Mouse (Mus musculus): ENCODE data around the gene Gng3. TPM values are rescaled to one million over a fixed set of nuclear protein-coding genes. Genes with fewer than 3 reads are reported as not detected.

The Gng3 gene
- polyA plus RNA-seq, 1 experiment: 0.83 TPM

DNA sequence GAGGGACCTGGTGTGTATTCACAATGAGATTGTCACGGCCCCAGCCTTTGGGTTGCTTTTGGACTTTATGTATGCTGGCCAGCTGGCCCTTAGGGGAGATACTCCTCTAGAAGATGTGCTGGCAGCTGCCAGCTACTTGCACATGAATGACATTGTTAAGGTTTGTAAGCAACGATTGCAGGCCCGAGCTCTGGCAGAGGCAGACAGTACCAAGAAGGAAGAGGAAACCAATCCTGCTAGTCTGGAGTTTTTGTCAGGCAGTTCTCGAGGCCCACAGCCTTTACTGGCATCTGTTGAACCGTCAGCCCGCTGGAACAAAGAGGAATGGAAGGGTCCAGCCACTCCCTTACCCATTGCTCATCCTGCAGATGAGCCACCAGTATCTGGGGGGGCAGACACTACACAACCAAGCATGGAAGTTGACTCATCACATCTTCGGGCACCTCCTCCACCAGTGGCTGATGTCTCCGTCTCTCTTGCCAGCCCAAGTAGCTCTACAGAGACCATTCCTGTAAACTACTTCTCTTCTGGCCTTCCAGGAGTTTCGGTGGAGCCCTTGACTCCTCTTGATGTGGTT, 35.7 kb downstream of the Gng3 start:
- no peaks in the 10 kb centered on the region; the same call in 1 of the 2 replicates for H3K4me1 ChIP-seq (ENCODE audit: control insufficient read depth, insufficient read depth, low read length)
- no peak for TF ChIP-seq POLR2A (IDR thresholded peaks at IDR 0.05; ENCODE audit: low read depth, low read length)
- no peak for TF ChIP-seq CTCF (conservative IDR thresholded peaks at IDR 0.05; ENCODE audit: insufficient read depth, insufficient read length, low read depth, low read length)
- H3K27ac ChIP-seq (ENCODE audit: insufficient read depth, low read depth, low read length): no peak overlapping the region
- H3K4me3 ChIP-seq (ENCODE audit: insufficient read depth, low read depth, low read length): no peak overlapping the region
- H3K36me3 ChIP-seq (ENCODE audit: control insufficient read depth, insufficient read depth, low read length): no peaks in the 10 kb centered on the region
- DNase-seq: no peak
- H3K27me3 ChIP-seq (replicated peaks; ENCODE audit: control insufficient read depth, insufficient read depth, low read length): no peaks in the 10 kb centered on the region
- 92% methylated on average over 9 of the region's 9 CpGs for WGBS

DNA sequence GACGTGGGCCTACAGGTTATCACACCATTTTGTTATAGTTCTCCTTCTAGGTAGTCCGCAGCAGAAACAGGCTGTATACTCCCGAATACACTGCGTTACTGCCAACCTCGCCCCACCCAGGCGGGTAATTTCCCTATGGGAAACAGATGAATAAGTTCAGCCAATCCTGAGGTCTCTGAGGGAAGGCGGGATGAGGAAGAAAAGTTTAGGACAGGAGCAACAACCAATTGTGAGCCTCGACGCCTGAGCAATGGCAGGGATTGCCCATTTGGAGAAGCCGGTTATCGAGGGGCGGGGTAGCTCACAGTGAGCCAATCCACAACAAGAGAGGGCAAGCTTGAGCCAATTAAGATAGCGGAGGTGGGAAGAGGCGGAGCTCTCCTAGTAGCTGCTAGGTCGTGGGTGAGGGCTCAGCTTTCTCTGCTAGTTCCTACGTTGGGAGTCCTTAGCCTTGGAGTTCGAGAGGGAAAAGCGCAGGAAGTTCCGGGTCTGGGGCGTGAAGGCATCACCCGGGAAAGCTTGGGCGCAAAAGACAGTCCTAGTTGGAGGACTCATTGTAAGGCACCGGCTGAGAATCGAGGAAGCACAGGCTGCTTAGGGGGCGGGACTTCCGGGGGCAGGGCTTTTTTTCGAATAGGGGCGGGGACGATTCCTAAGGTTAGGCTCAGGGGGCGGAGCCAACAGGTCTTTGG, 36.7 kb downstream of the Gng3 start, which contains the start of gene Zbtb3:
Zbtb3 (plus strand) TSS at position 426 of the 692 bp plus-strand sequence.
- peak within 1 kb of the TSS; percentile 55 for H3K4me3 ChIP-seq (ENCODE audit: insufficient read depth, low read depth, low read length)
- peak within 1 kb of the TSS; percentile 40; the same call in 1 of the 2 replicates for H3K27ac ChIP-seq (ENCODE audit: insufficient read depth, low read depth, low read length)
- peak; percentile 99 for DNase-seq
- H3K27me3 ChIP-seq (replicated peaks; ENCODE audit: control insufficient read depth, insufficient read depth, low read length): no peaks in the 10 kb centered on the region
- WGBS: under 1% methylated on average over 30 of the region's 30 CpGs
- no peaks in the 10 kb centered on the region; the same call in 1 of the 2 replicates for H3K4me1 ChIP-seq (ENCODE audit: control insufficient read depth, insufficient read depth, low read length)
- no peaks in the 10 kb centered on the region for H3K36me3 ChIP-seq (ENCODE audit: control insufficient read depth, insufficient read depth, low read length)
- TF ChIP-seq POLR2A (IDR thresholded peaks at IDR 0.05; ENCODE audit: low read depth, low read length) (no peak), CTCF (conservative IDR thresholded peaks at IDR 0.05; ENCODE audit: insufficient read depth, insufficient read length, low read depth, low read length) (no peak)

DNA sequence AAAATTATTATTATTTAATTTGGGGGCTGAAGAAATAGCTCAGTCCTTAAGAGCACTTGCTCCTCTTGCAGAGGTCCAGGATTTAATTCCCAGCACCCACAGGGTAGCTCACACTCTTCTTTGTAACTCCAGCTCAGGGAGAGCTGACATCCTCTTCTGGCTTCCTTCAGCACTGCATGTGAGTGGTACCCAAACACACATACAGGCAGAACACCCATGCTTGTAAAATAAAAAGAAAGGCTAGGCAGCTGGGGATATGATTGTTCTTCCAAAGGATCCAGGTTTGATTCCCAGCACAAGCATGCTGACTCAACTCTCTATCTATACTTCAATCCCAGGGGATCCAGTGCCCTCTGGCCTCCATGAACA, 40.1 kb downstream of the Gng3 start:
- Histone ChIP-seq H3K4me1 (ENCODE audit: control insufficient read depth, insufficient read depth, low read length) (no peaks in the 10 kb centered on the region; the same call in 1 of the 2 replicates), H3K36me3 (ENCODE audit: control insufficient read depth, insufficient read depth, low read length) (no peaks in the 10 kb centered on the region), H3K4me3 (ENCODE audit: insufficient read depth, low read depth, low read length) (no peak overlapping the region), H3K27ac (ENCODE audit: insufficient read depth, low read depth, low read length) (no peak overlapping the region; the same call in 1 of the 2 replicates), H3K27me3 (replicated peaks; ENCODE audit: control insufficient read depth, insufficient read depth, low read length) (no peaks in the 10 kb centered on the region)
- no peak for DNase-seq
- TF ChIP-seq CTCF (conservative IDR thresholded peaks at IDR 0.05; ENCODE audit: insufficient read depth, insufficient read length, low read depth, low read length) (no peak), POLR2A (IDR thresholded peaks at IDR 0.05; ENCODE audit: low read depth, low read length) (no peak)

DNA sequence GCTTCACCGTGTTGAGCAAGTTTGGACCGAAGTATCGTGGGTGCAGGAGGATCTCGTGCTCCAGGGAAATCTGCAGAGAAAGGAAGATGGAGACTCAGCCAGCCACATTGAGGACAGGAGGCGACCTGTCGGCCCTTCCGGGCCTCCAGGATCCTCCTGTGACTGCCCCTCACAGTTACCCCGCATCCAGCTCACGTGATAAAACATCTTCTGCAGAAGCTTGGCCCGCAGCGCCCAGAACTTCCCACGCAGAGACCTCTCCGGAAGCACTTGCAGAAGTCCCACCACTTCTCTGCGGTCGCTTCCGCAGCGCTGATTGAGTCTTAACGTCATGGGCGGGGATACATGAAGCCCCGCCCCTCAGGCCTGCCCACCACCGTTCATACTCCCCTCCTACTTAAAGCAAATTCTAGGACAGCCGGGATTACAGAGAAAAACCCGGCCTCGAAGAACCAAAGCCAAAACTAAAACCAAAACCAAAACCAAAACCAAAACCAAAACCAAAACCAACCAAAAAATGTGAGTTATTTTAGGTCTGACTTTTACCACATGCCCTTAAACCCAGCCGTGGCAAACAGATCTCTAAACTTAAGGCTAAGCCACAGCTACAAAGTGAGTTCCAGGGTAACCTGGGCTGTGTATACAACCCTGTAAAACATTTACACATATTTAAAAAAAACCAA, 40.6 kb downstream of the Gng3 start, which contains the start of gene Polr2g:
Polr2g (minus strand) TSS at position 314 of the 683 bp plus-strand sequence.
- H3K36me3 ChIP-seq (ENCODE audit: control insufficient read depth, insufficient read depth, low read length): no peaks in the 10 kb centered on the region
- H3K4me1 ChIP-seq (ENCODE audit: control insufficient read depth, insufficient read depth, low read length): no peaks in the 10 kb centered on the region; the same call in 1 of the 2 replicates
- H3K4me3 ChIP-seq (ENCODE audit: insufficient read depth, low read depth, low read length): peak within 1 kb of the TSS; percentile 85
- no peak for TF ChIP-seq CTCF (conservative IDR thresholded peaks at IDR 0.05; ENCODE audit: insufficient read depth, insufficient read length, low read depth, low read length)
- peak; percentile 73 for TF ChIP-seq POLR2A (IDR thresholded peaks at IDR 0.05; ENCODE audit: low read depth, low read length)
- H3K27me3 ChIP-seq (replicated peaks; ENCODE audit: control insufficient read depth, insufficient read depth, low read length): no peaks in the 10 kb centered on the region
- DNase-seq: peak; percentile 96
- under 1% methylated on average over 25 of the region's 25 CpGs for WGBS
- H3K27ac ChIP-seq (ENCODE audit: insufficient read depth, low read depth, low read length): peak within 1 kb of the TSS; percentile 37

DNA sequence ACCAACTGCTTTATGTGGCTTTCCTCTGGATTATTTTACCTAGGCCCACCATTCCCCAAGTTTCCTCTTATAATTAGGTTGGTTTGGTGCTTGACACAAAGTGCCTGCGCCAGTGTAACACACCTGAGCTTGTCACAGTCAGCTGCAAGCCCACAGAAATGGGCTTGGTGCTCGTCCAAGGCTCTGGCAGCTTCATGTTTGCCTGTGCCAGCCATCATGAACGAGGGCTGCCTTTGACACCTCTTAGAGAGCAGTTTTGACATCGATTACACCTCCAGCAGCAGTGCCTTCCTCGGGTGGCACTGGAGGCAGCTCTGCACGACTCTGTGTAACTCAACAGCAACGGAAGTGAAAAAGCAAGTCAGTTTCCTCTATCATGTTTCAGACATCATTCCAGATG, 48.8 kb downstream of the Gng3 start:
- no peak overlapping the region for H3K4me3 ChIP-seq (ENCODE audit: insufficient read depth, low read depth, low read length)
- no peak for DNase-seq
- H3K27ac ChIP-seq (ENCODE audit: insufficient read depth, low read depth, low read length): no peak overlapping the region
- H3K27me3 ChIP-seq (replicated peaks; ENCODE audit: control insufficient read depth, insufficient read depth, low read length): no peaks in the 10 kb centered on the region
- WGBS: 75% methylated on average over 7 of the region's 7 CpGs
- no peaks in the 10 kb centered on the region for H3K4me1 ChIP-seq (ENCODE audit: control insufficient read depth, insufficient read depth, low read length)
- no peak for TF ChIP-seq CTCF (conservative IDR thresholded peaks at IDR 0.05; ENCODE audit: insufficient read depth, insufficient read length, low read depth, low read length)
- no peak for TF ChIP-seq POLR2A (IDR thresholded peaks at IDR 0.05; ENCODE audit: low read depth, low read length)
- no peaks in the 10 kb centered on the region for H3K36me3 ChIP-seq (ENCODE audit: control insufficient read depth, insufficient read depth, low read length)

DNA sequence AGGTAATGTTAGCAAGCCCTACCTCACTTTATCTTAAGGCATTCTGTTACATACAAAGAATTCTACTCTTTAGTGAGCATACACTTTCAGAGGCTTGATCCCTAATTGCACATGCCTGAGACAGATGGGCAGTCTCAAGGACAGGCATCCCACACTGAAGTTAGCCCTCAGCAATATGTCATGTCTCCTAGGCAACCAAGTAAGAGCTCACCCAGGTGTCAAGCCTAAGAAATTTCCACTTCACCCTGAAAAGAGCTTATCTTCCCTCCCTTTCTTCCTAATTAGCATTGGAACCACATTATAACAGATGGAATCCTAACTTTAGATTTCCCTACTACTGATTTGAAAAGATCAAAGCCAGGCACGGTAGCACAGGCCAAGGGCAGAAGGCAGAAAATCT, 49.8 kb downstream of the Gng3 start:
- 49% methylated on average over 1 of the region's 1 CpGs for WGBS
- Histone ChIP-seq H3K27me3 (replicated peaks; ENCODE audit: control insufficient read depth, insufficient read depth, low read length) (no peaks in the 10 kb centered on the region), H3K4me1 (ENCODE audit: control insufficient read depth, insufficient read depth, low read length) (no peaks in the 10 kb centered on the region), H3K36me3 (ENCODE audit: control insufficient read depth, insufficient read depth, low read length) (no peaks in the 10 kb centered on the region), H3K4me3 (ENCODE audit: insufficient read depth, low read depth, low read length) (no peak overlapping the region), H3K27ac (ENCODE audit: insufficient read depth, low read depth, low read length) (no peak overlapping the region)
- TF ChIP-seq POLR2A (IDR thresholded peaks at IDR 0.05; ENCODE audit: low read depth, low read length): no peak
- no peak for TF ChIP-seq CTCF (conservative IDR thresholded peaks at IDR 0.05; ENCODE audit: insufficient read depth, insufficient read length, low read depth, low read length)
- no peak for DNase-seq

DNA sequence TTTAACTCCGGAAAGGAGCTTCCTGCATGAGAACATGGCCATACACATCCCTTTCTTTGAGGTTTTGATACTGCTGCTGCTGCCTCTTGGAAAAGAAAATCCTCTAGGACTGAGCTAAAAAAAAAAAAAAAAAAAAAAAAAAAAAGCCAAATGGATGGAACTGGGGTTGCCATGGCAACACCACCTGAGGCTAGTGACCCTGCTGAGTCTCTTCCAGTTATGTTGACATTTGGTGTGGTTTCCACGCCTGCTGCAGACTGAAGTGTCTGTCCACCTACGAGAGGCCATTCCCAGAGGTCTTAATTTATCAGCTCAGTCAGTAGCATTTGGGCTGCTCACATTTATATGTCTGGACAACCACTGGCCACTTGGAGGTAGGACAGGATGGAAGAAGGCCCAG, 50.5 kb downstream of the Gng3 start:
- no peaks in the 10 kb centered on the region for H3K27me3 ChIP-seq (replicated peaks; ENCODE audit: control insufficient read depth, insufficient read depth, low read length)
- H3K4me3 ChIP-seq (ENCODE audit: insufficient read depth, low read depth, low read length): no peak overlapping the region
- DNase-seq: no peak
- H3K27ac ChIP-seq (ENCODE audit: insufficient read depth, low read depth, low read length): no peak overlapping the region
- no peak for TF ChIP-seq POLR2A (IDR thresholded peaks at IDR 0.05; ENCODE audit: low read depth, low read length)
- TF ChIP-seq CTCF (conservative IDR thresholded peaks at IDR 0.05; ENCODE audit: insufficient read depth, insufficient read length, low read depth, low read length): no peak
- no peaks in the 10 kb centered on the region for H3K4me1 ChIP-seq (ENCODE audit: control insufficient read depth, insufficient read depth, low read length)
- no peaks in the 10 kb centered on the region for H3K36me3 ChIP-seq (ENCODE audit: control insufficient read depth, insufficient read depth, low read length)
- 49% methylated on average over 3 of the region's 3 CpGs for WGBS

Other genes starting within 250 kb of the Gng3 start
- 526 and 582 TPM in 2 replicates for gene Slc22a8, start 247.9 kb downstream of the Gng3 start, polyA plus RNA-seq (2012; rRNA removed)
- gene Slc22a6, start 221.2 kb downstream of the Gng3 start, polyA plus RNA-seq (2012; rRNA removed): 355 and 358 TPM in 2 replicates
- 0.53 and 0.62 TPM in 2 replicates for gene Chrm1, start 175.4 kb downstream of the Gng3 start, polyA plus RNA-seq (2012; rRNA removed)
- gene Slc3a2, start 115.8 kb downstream of the Gng3 start, polyA plus RNA-seq (2012; rRNA removed): 560 and 573 TPM in 2 replicates
- 28.2 and 29.3 TPM in 2 replicates for gene Wdr74, start 103.4 kb downstream of the Gng3 start, polyA plus RNA-seq (2012; rRNA removed)
- 0.39 TPM in 1 of 2 replicates, not detected in the other for gene 1700092M07Rik, start 98.5 kb downstream of the Gng3 start, polyA plus RNA-seq (2012; rRNA removed)
- 51.4 and 59.4 TPM in 2 replicates for gene Stx5a, start 97.8 kb downstream of the Gng3 start, polyA plus RNA-seq (2012; rRNA removed)
- 84.0 and 89.7 TPM in 2 replicates for gene Nxf1, start 82.1 kb downstream of the Gng3 start, polyA plus RNA-seq (2012; rRNA removed)
- 238 and 291 TPM in 2 replicates for gene Tmem223, start 68.2 kb downstream of the Gng3 start, polyA plus RNA-seq (2012; rRNA removed)
- gene Tmem179b, start 64.7 kb downstream of the Gng3 start, polyA plus RNA-seq (2012; rRNA removed): 105 and 110 TPM in 2 replicates
- gene Taf6l, start 52.8 kb downstream of the Gng3 start, polyA plus RNA-seq (2012; rRNA removed): 10.4 and 12.1 TPM in 2 replicates
- gene Polr2g, start 40.6 kb downstream of the Gng3 start, polyA plus RNA-seq (2012; rRNA removed): 60.7 and 72.9 TPM in 2 replicates
- gene Zbtb3, start 36.6 kb downstream of the Gng3 start, polyA plus RNA-seq (2012; rRNA removed): 1.4 and 1.6 TPM in 2 replicates
- gene Ttc9c, start 19.9 kb downstream of the Gng3 start, polyA plus RNA-seq (2012; rRNA removed): 15.4 and 18.7 TPM in 2 replicates
- gene Hnrnpul2, start 19.2 kb downstream of the Gng3 start, polyA plus RNA-seq (2012; rRNA removed): 19.3 and 25.5 TPM in 2 replicates
- gene AC129217.1, start 9.4 kb downstream of the Gng3 start, polyA plus RNA-seq (2012; rRNA removed): 3.5 TPM in 1 of 2 replicates, not detected in the other
- 204 and 214 TPM in 2 replicates for gene Bscl2, start 1.7 kb downstream of the Gng3 start, polyA plus RNA-seq (2012; rRNA removed)
- gene Lrrn4cl, start 11.6 kb upstream of the Gng3 start, polyA plus RNA-seq (2012; rRNA removed): 0.87 and 1.5 TPM in 2 replicates
- gene Ubxn1, start 32.3 kb upstream of the Gng3 start, polyA plus RNA-seq (2012; rRNA removed): 121 and 133 TPM in 2 replicates
- 49.4 and 74.7 TPM in 2 replicates for gene Uqcc3, start 41.7 kb upstream of the Gng3 start, polyA plus RNA-seq (2012; rRNA removed)
- gene Lbhd1, start 44.5 kb upstream of the Gng3 start, polyA plus RNA-seq (2012; rRNA removed): 1.6 and 2.2 TPM in 2 replicates
- gene Gm49403, start 44.7 kb upstream of the Gng3 start, polyA plus RNA-seq (2012; rRNA removed): not detected in 2 replicates
- gene 1810009A15Rik, start 49.7 kb upstream of the Gng3 start, polyA plus RNA-seq (2012; rRNA removed): 21.7 and 23.9 TPM in 2 replicates
- gene Gm49416, start 49.7 kb upstream of the Gng3 start, polyA plus RNA-seq (2012; rRNA removed): not detected in 2 replicates
- gene Ints5, start 53.8 kb upstream of the Gng3 start, polyA plus RNA-seq (2012; rRNA removed): 16.7 and 18.9 TPM in 2 replicates
- gene Ganab, start 58.9 kb upstream of the Gng3 start, polyA plus RNA-seq (2012; rRNA removed): 130 and 136 TPM in 2 replicates
- 105 and 125 TPM in 2 replicates for gene B3gat3, start 81.2 kb upstream of the Gng3 start, polyA plus RNA-seq (2012; rRNA removed)
- 12.0 and 13.9 TPM in 2 replicates for gene Rom1, start 90.2 kb upstream of the Gng3 start, polyA plus RNA-seq (2012; rRNA removed)
- gene Eml3, start 90.4 kb upstream of the Gng3 start, polyA plus RNA-seq (2012; rRNA removed): 35.1 and 35.7 TPM in 2 replicates
- 16.9 and 19.8 TPM in 2 replicates for gene Mta2, start 102.7 kb upstream of the Gng3 start, polyA plus RNA-seq (2012; rRNA removed)
- 14.1 and 14.3 TPM in 2 replicates for gene Tut1, start 114.7 kb upstream of the Gng3 start, polyA plus RNA-seq (2012; rRNA removed)
- gene Eef1g, start 127.8 kb upstream of the Gng3 start, polyA plus RNA-seq (2012; rRNA removed): 203 and 236 TPM in 2 replicates
- 11.9 TPM in 2 replicates for gene Ahnak, start 150.1 kb upstream of the Gng3 start, polyA plus RNA-seq (2012; rRNA removed)
- 0.22 TPM in 1 of 2 replicates, not detected in the other for gene Scgb1a1, start 248.8 kb upstream of the Gng3 start, polyA plus RNA-seq (2012; rRNA removed)

All from kidney, adult 2 months (tissue).